Mouse (Mus musculus): ENCODE measurements around the gene Jade2.

DNA sequence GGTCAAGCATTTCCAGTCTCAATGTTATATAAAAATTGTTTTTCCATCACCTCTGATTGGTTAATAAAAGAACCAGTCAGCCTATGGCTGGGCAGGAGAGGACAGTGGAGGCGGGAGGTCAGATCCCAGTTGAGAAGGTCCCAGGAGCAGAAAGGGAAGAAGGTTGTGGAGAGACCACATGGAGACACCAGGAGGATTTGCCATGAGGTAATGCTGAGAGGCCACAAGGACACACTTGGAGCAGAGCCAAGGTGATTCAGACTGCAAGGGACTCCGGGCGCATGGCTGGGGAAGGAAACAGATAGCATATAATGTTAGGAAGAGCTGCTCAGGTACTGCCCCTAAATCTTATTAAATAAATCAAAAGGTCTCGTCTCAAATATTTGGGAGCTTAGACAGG, 61.2 kb downstream of the Jade2 start:
- no peak for TF ChIP-seq POLR2A (IDR thresholded peaks at IDR 0.05; ENCODE audit: insufficient read depth, low read length)
- no peak for TF ChIP-seq CTCF (IDR thresholded peaks at IDR 0.05; ENCODE audit: low read depth, low read length)
